Mouse (Mus musculus) heart, embryonic 16.5 days (tissue): ENCODE results near the gene Fam20a. TPM values are rescaled to one million over a fixed set of nuclear protein-coding genes. Genes with fewer than 3 reads are reported as not detected.

Experiments used
- ATAC-seq: fragments of 200-750 bp; cut with Nextera tagmentation; replicated peaks from 2 replicates; pipeline ENCODE4 v1.8.0; 2017; ENCODE audit warnings: moderate number of reproducible peaks; ENCODE audit not compliant: insufficient read depth, low FRiP score; ENCODE audit errors: extremely low read depth
- H3K27ac ChIP-seq: fragments of 300-500 bp; sonication (generic); 2 replicates; pipeline ENCODE4 v1.5.1; 2014; ENCODE audit warnings: mild to moderate bottlenecking, low read length, control low read depth, moderate library complexity
- H3K27me3 ChIP-seq: fragments of 300-500 bp; sonication (generic); 2 replicates; pipeline ENCODE4 v1.6.1; 2014; ENCODE audit warnings: low read length, mixed read lengths; ENCODE audit not compliant: control insufficient read depth, insufficient read depth
- H3K36me3 ChIP-seq: fragments of 300-500 bp; sonication (generic); 2 replicates; pipeline ENCODE4 v1.6.1; 2014; ENCODE audit not compliant: control insufficient read depth, insufficient read depth
- H3K4me1 ChIP-seq: fragments of 300-500 bp; sonication (generic); 2 replicates; pipeline ENCODE4 v1.6.1; 2014; ENCODE audit warnings: low read length, mixed read lengths; ENCODE audit not compliant: control insufficient read depth, insufficient read depth
- H3K4me2 ChIP-seq: fragments of 300-500 bp; sonication (generic); 2 replicates; pipeline ENCODE4 v1.6.1; 2014; ENCODE audit warnings: low read depth, mild to moderate bottlenecking, control low read depth, low read length
- H3K4me3 ChIP-seq: fragments of 300-500 bp; sonication (generic); 2 replicates; pipeline ENCODE4 v1.5.1; 2014; ENCODE audit warnings: mild to moderate bottlenecking, control low read depth, low read length
- H3K9ac ChIP-seq: fragments of 300-500 bp; sonication (generic); 2 replicates; pipeline ENCODE4 v1.6.1; 2014; ENCODE audit warnings: low read length, control low read depth
- H3K9me3 ChIP-seq: fragments of 300-500 bp; sonication (generic); replicated peaks from 2 replicates; pipeline ENCODE4 v1.6.1; 2016; ENCODE audit warnings: low read length; ENCODE audit not compliant: control insufficient read depth
- WGBS: fragments of 180-500 bp; shearing (Covaris S2); extraction: QIAGEN DNeasy Blood & Tissue Kit; methylation state at CpG from one replicate; pipeline ENCODE4 v1.1.7; 2014; 5-methylcytosine and 5-hydroxymethylcytosine counted together
- polyA plus RNA-seq: library from polyadenylated mRNA; unstranded; fragments of >200 nt; fragmentation: Nextera tagmentation; extraction: Ambion mirVana; gene quantifications from 2 replicates; pipeline ENCODE4 v1.2.1, GENCODE M21; 2015

Fam20a gene
- polyA plus RNA-seq, 1 experiment from 2014 or later: 3.1 TPM

DNA sequence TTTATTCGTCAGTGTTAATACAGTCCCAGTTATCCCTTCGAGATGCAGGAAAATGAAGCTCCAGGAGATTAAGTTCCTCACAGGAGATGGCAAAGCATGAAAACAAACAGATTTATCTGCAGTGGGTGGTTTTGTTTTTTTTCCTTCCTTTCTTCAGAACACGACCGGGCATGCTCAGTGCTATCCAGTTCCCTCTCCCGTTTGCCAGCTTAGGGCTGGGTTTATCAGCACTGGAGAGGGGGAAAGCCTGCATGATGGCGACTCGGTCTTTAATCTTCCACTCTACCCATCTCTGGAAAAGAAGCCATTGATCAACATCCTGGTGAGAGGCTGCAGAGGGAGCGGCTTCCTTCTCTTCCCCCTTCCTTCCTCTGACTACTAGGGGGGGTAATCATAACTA, 72.9 kb downstream of the Fam20a start, which contains the start of gene Prkar1a:
Gene Prkar1a (plus strand): TSS at position 200 of the 400 bp plus-strand sequence.
- peaks cover 39% of the 10 kb centered on the region for H3K4me1 ChIP-seq
- H3K9me3 ChIP-seq: no peaks in the 10 kb centered on the region
- peak within 1 kb of the TSS; percentile 98 for H3K9ac ChIP-seq
- WGBS: 12% methylated on average over 8 of the region's 8 CpGs
- H3K27ac ChIP-seq: peak within 1 kb of the TSS; percentile 96
- peak within 1 kb of the TSS; percentile 77 for H3K4me2 ChIP-seq
- H3K27me3 ChIP-seq: no peaks in the 10 kb centered on the region
- peaks cover 3% of the 10 kb centered on the region; the same call in 1 of the 2 replicates for H3K36me3 ChIP-seq
- no peak for ATAC-seq
- H3K4me3 ChIP-seq: peak within 1 kb of the TSS; percentile 93

DNA sequence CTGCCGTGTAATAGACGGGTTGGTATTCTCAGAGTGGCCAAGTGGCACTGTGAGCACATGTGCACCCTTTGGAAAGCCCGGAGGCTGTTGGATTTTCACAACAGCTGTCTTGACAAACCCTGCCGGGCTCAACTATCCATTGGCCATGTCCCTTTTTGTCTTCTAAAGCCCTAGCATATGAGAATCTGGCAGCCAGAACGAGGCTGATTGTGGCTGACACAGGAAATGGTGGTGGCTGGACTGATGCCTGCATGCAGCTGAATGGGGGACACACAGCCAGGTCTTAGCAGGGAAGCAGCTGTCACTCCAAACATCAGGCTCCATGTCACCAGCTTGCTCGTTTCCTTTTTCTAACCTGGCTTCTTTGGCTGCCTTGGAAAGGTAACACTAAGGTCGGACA, 73.6 kb downstream of the Fam20a start:
- ATAC-seq: no peak
- no peak overlapping the region for H3K9ac ChIP-seq
- WGBS: 20% methylated on average over 7 of the region's 7 CpGs

DNA sequence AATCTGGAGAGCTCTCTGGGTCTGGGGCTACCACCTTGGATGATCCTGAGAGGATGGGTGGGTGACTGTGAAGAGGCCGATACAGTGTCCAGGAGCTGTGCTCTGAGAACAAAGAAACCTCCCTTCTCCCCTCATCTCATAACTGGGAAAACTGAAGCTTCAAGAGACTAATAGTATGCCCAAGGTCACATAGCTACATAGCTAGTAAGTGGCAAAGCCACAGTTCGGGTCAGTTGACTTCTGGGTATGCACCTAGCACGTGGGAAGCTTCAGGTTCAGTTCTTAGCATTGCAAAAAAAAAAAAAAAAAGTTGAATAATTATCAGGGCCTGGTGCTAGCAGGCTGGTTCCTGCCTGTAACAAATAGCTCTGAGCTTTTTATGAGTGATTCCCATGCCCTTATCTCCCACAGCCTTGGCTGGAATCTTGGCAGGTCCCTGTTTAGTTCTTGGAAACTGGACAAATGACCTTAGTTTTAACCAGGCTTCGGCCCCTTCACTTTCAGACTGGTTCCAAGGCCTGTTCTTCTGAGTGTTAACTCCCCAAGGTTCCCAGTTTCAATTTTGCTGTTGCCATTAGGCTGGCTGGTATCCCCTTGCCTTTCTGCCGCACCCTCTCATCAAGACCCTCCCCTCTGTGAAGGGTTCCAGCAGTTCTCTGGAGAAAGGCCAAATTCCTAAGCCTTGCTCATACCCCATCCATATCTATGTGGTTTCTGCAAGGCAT, 80.4 kb downstream of the Fam20a start:
- no peaks in the 10 kb centered on the region for H3K36me3 ChIP-seq
- peak; percentile 82 for ATAC-seq
- no peak overlapping the region for H3K9ac ChIP-seq
- H3K27me3 ChIP-seq: no peaks in the 10 kb centered on the region
- H3K9me3 ChIP-seq: no peaks in the 10 kb centered on the region
- peaks cover 12% of the 10 kb centered on the region for H3K4me1 ChIP-seq
- peak overlapping the region; percentile 84 for H3K27ac ChIP-seq
- WGBS: 35% methylated on average over 5 of the region's 5 CpGs
- H3K4me3 ChIP-seq: no peak overlapping the region
- H3K4me2 ChIP-seq: 0 out of 2 replicates have a peak overlapping the region, but pooled peaks have one; percentile 8

More for the DNA sequence above, 73.6 kb downstream of the Fam20a start:
- H3K4me1 ChIP-seq: peaks cover 35% of the 10 kb centered on the region
- H3K36me3 ChIP-seq: no peaks in the 10 kb centered on the region
- H3K4me3 ChIP-seq: no peak overlapping the region
- no peaks in the 10 kb centered on the region for H3K27me3 ChIP-seq
- H3K27ac ChIP-seq: peak overlapping the region; percentile 96
- peak overlapping the region; percentile 77; the same call in 1 of the 2 replicates for H3K4me2 ChIP-seq
- H3K9me3 ChIP-seq: no peaks in the 10 kb centered on the region

DNA sequence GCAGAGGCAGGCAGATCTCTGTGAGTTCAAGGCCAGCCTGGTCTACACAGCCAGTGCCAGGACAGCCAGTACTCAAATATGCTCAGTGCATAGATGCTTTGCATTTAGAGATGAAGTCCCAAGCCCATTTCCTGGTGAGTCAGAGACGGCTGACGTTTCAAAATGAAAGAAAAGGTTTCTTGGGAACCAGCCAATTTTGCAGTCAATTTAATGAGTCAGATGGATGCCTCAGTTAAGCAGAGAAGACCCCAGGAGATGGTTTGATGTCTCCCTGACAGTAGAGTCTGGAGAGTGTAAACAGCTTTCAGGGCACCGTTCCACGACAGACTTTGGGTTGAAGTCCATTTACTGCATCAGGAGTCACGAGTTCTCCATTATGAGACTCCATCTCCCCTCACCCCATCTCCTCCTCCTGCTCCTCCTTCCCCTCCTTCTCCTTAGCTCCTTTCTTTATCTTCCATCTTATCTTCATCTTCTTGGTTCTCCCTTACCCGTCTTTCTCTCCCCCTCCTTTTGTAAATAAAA, 86.1 kb downstream of the Fam20a start:
- Histone ChIP-seq H3K27me3 (no peaks in the 10 kb centered on the region), H3K4me3 (no peak overlapping the region), H3K4me2 (no peak overlapping the region), H3K9me3 (no peaks in the 10 kb centered on the region), H3K9ac (no peak overlapping the region), H3K27ac (no peak overlapping the region), H3K36me3 (no peaks in the 10 kb centered on the region), H3K4me1 (0 out of 2 replicates have a peak, but pooled peaks cover 3% of the 10 kb centered on the region)
- no peak for ATAC-seq
- whole genome bisulfite sequencing: 55% methylated on average over 6 of the region's 6 CpGs

DNA sequence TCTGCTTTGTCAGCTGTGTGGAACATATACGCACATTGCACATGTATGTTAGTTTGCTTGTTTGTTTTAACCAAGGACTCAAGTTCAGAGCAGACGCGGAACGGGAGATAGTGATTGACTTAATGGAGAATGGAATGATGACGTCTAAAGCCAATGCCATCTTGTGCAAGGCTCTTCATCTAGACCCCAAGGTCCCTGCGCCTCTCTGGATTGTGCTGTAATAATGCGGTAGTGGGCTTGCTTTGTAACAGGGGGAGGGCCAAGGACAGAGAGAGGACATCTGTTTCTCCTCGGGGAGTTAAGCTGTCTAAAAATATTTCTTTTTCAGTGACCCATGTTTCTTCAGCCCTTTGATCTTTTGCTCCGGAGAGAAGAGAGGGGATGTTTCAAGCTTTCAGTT, 87.2 kb downstream of the Fam20a start:
- Histone ChIP-seq H3K9me3 (no peaks in the 10 kb centered on the region), H3K4me2 (no peak overlapping the region), H3K4me3 (no peak overlapping the region), H3K36me3 (no peaks in the 10 kb centered on the region), H3K27me3 (no peaks in the 10 kb centered on the region), H3K9ac (no peak overlapping the region), H3K27ac (no peak overlapping the region), H3K4me1 (0 out of 2 replicates have a peak, but pooled peaks cover 3% of the 10 kb centered on the region)
- ATAC-seq: no peak
- 68% methylated on average over 9 of the region's 9 CpGs for WGBS

DNA sequence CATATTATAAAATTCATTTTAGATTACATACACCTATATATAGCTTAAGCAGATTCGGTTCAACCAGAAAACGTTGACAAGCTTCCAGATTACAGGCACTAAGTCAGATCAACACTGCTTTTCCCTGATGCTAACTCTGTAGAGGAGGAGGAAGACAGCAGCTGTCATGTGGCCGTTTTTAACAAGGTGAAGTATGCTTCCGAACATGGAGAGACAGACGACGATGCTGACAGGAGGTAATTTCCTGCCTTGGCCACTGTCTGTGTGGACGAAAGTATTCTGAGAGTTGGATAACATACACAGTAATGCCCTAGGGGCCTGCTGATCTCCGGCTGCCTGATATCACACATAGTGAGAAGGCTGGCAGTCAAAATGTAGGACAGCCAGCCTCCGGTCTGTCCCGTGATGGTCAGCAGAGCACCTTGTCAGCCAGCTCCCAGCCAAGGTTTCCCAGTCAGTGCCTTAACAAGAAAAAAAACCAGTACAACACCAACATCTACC, 93.0 kb downstream of the Fam20a start:
- peak overlapping the region; percentile 49 for H3K9ac ChIP-seq
- ATAC-seq: peak; percentile 89
- peaks cover 19% of the 10 kb centered on the region for H3K4me1 ChIP-seq
- H3K4me2 ChIP-seq: peak overlapping the region; percentile 50; the same call in 1 of the 2 replicates
- WGBS: 14% methylated on average over 10 of the region's 10 CpGs
- peak overlapping the region; percentile 91 for H3K27ac ChIP-seq
- H3K4me3 ChIP-seq: peak overlapping the region; percentile 10; the same call in 1 of the 2 replicates
- no peaks in the 10 kb centered on the region; the same call in 1 of the 2 replicates for H3K9me3 ChIP-seq
- no peaks in the 10 kb centered on the region for H3K27me3 ChIP-seq
- H3K36me3 ChIP-seq: no peaks in the 10 kb centered on the region

DNA sequence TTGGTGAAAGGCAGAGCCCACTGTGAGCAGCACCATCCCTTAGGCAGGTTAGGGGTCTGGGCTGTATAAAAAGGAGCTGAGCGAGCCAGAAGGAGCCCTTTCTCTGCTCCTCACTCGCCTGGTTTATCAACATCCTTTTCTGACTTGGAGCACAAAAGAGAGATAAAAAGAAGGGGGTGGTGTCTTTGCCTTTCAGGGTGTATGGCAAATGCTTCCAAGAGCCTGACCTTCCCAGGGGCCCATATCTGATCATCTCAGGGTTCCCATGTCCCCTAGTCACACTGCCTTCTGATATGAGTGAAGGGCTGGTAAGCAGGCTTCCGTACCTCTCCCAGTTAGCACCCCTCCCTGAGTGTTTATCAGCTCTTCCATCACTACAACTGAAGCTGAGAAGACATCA, 94.0 kb downstream of the Fam20a start:
- Histone ChIP-seq H3K4me1 (peaks cover 26% of the 10 kb centered on the region), H3K9me3 (no peaks in the 10 kb centered on the region; the same call in 1 of the 2 replicates), H3K27ac (peak overlapping the region; percentile 62), H3K4me3 (no peak overlapping the region), H3K9ac (no peak overlapping the region), H3K36me3 (no peaks in the 10 kb centered on the region), H3K4me2 (no peak overlapping the region), H3K27me3 (no peaks in the 10 kb centered on the region)
- no peak for ATAC-seq
- WGBS: 68% methylated on average over 3 of the region's 3 CpGs

DNA sequence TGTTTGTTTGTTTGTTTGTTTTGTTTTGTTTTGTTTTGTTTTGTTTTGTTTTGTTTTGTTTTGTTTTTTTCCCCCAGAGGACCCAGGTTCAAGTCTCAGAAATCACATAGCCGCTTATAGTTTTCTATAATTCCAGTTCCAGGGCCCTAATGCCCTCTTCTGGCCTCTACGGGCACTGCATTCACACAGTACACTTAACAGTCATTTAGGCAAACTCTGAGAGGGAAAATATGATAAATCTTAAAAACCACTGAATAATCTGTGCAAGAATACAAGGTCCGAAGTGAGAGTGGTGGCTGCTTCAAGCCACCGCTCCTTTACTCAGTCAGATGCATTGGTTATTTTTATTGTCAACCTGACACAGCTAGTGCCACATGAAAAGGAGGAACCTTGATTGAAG, 94.4 kb downstream of the Fam20a start:
- Histone ChIP-seq H3K4me2 (no peak overlapping the region), H3K9me3 (no peaks in the 10 kb centered on the region; the same call in 1 of the 2 replicates), H3K27me3 (no peaks in the 10 kb centered on the region), H3K9ac (no peak overlapping the region), H3K27ac (peak overlapping the region; percentile 62; the same call in 1 of the 2 replicates), H3K4me3 (no peak overlapping the region), H3K36me3 (no peaks in the 10 kb centered on the region), H3K4me1 (peaks cover 28% of the 10 kb centered on the region)
- no peak for ATAC-seq
- WGBS: 92% methylated on average over 4 of the region's 4 CpGs

DNA sequence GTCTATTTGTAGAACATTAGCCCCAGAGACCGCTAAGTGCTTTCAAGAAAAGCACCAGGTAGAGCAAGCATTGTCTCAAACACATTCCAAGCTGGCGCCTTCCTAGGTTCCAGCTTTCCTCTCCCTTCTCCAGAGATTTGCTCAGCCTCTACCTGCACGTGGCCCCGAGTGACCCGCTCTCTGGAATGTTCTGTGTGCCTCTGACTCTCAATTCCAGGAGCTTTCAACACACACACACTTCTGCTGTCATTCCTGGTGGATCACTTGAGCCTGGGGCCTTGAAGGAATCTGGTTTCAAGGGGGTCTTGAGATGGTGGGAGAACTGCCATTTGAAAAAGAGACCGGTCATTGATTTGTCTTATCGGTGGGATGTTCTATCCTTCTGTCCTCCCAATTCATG, 98.8 kb downstream of the Fam20a start:
- ATAC-seq: no peak
- WGBS: 47% methylated on average over 7 of the region's 7 CpGs
- peak overlapping the region; percentile 93 for H3K27ac ChIP-seq
- peak overlapping the region; percentile 41; the same call in 1 of the 2 replicates for H3K9ac ChIP-seq
- H3K4me2 ChIP-seq: peak overlapping the region; percentile 67
- H3K4me1 ChIP-seq: peaks cover 26% of the 10 kb centered on the region
- no peaks in the 10 kb centered on the region for H3K36me3 ChIP-seq
- H3K9me3 ChIP-seq: no peaks in the 10 kb centered on the region; the same call in 1 of the 2 replicates
- no peaks in the 10 kb centered on the region for H3K27me3 ChIP-seq
- no peak overlapping the region for H3K4me3 ChIP-seq
